Mouse (Mus musculus) adrenal gland, postnatal 14 days (tissue): ENCODE measurements around the gene Thsd7a. TPM values are rescaled to one million over a fixed set of nuclear protein-coding genes. Genes with fewer than 3 reads are reported as not detected.

Experiments
- DNase-seq: peaks from one replicate; pipeline ENCODE4 v3.0.0; 2021; ENCODE audit warnings: mixed read lengths
- long read RNA-seq, 2 experiments: library from polyadenylated mRNA; stranded (forward); transcript quantifications; one replicate each; pipeline ENCODE4 v2.0.0; 2021
- total RNA-seq: library from RNA; stranded (reverse); gene quantifications from 2 replicates; pipeline ENCODE4 v1.2.3, GENCODE M21; 2021

The Thsd7a gene
- total RNA-seq: 8.1 and 14.0 TPM in 2 replicates
- long read RNA-seq, experiment 1, partial matches to known transcripts: 0 of 1 reads
- long read RNA-seq, experiment 1, other reads (novel, unspliced or antisense): 1 of 1 reads
- long read RNA-seq, experiment 2, partial matches to known transcripts: 1 of 1 reads
- long read RNA-seq, experiment 2, other reads (novel, unspliced or antisense): 0 of 1 reads

GRCm38 (mm10) chr6:12748787-12749530 is at the start of gene Thsd7a:
Thsd7a (minus strand) TSS chr6:12749410.
- DNase-seq: peak; percentile 56

GRCm38 (mm10) chr6:12787129-12787528 is 37.9 kb upstream of the Thsd7a start:
- no peak for DNase-seq

- no peak for DNase-seq
Observed at GRCm38 (mm10) chr6:12786378-12786982, 37.3 kb upstream of the Thsd7a start.

GRCm38 (mm10) chr6:12784918-12785618 is 35.9 kb upstream of the Thsd7a start:
- DNase-seq: no peak

GRCm38 (mm10) chr6:12772799-12773198 is 23.6 kb upstream of the Thsd7a start:
- no peak for DNase-seq

- no peak for DNase-seq
Observed at GRCm38 (mm10) chr6:12765191-12765590, 16.0 kb upstream of the Thsd7a start.

GRCm38 (mm10) chr6:12764606-12765005 is 15.4 kb upstream of the Thsd7a start:
- no peak for DNase-seq

GRCm38 (mm10) chr6:12763816-12764215 is 14.6 kb upstream of the Thsd7a start:
- no peak for DNase-seq

GRCm38 (mm10) chr6:12759328-12760193 is 10.4 kb upstream of the Thsd7a start:
- DNase-seq: no peak

GRCm38 (mm10) chr6:12752297-12752696 is 3.1 kb upstream of the Thsd7a start:
- DNase-seq: no peak

- no peak for DNase-seq
Observed at GRCm38 (mm10) chr6:12750441-12750840, 1.2 kb upstream of the Thsd7a start.

- no peak for DNase-seq
Observed at GRCm38 (mm10) chr6:12749531-12750210, 461 bp upstream of the Thsd7a start.

GRCm38 (mm10) chr6:12748454-12748786 is 790 bp downstream of the Thsd7a start:
- peak; percentile 50 for DNase-seq

GRCm38 (mm10) chr6:12747856-12748450 is 1.3 kb downstream of the Thsd7a start:
- DNase-seq: peak; percentile 12

- no peak for DNase-seq
Observed at GRCm38 (mm10) chr6:12742791-12743190, 6.4 kb downstream of the Thsd7a start.

GRCm38 (mm10) chr6:12733924-12734323 is 15.3 kb downstream of the Thsd7a start:
- DNase-seq: no peak

GRCm38 (mm10) chr6:12716071-12716470 is 33.1 kb downstream of the Thsd7a start:
- no peak for DNase-seq

- no peak for DNase-seq
Observed at GRCm38 (mm10) chr6:12712581-12712980, 36.6 kb downstream of the Thsd7a start.

GRCm38 (mm10) chr6:12702925-12703324 is 46.3 kb downstream of the Thsd7a start:
- DNase-seq: no peak

- DNase-seq: no peak
Observed at GRCm38 (mm10) chr6:12699089-12699488, 50.1 kb downstream of the Thsd7a start.

- DNase-seq: no peak
Observed at GRCm38 (mm10) chr6:12693689-12694088, 55.5 kb downstream of the Thsd7a start.
